Mouse (Mus musculus) C2C12 (cell line): ENCODE data around the gene Adam26b. TPM values are rescaled to one million over a fixed set of nuclear protein-coding genes. Genes with fewer than 3 reads are reported as not detected.
"Not testable (repeated sequence)": the region's sequence is repeated elsewhere in the genome, so short reads cannot be mapped to it uniquely, and the experiment has no call there.

Experiments used
- H3K27me3 ChIP-seq: one replicate; pipeline ENCODE4 v1.6.1; 2011; ENCODE audit not compliant: control insufficient read depth, insufficient read depth, insufficient read length
- H3K36me3 ChIP-seq: one replicate; pipeline ENCODE4 v1.6.1; 2011; ENCODE audit not compliant: control insufficient read depth, insufficient read depth
- H3K4me3 ChIP-seq: one replicate; pipeline ENCODE4 v1.5.1; 2011; ENCODE audit warnings: mild to moderate bottlenecking, control low read depth; ENCODE audit not compliant: poor library complexity, insufficient read depth, severe bottlenecking
- H3K79me2 ChIP-seq: one replicate; pipeline ENCODE4 v1.6.1; 2011; ENCODE audit not compliant: control insufficient read depth, insufficient read depth
- H3K79me3 ChIP-seq: one replicate; pipeline ENCODE4 v1.6.1; 2011; ENCODE audit warnings: low read depth, control low read depth
- H3ac ChIP-seq: one replicate; pipeline ENCODE3; 2011; ENCODE audit warnings: low read depth; ENCODE audit not compliant: control insufficient read depth, insufficient read length
- long read RNA-seq, 2 experiments: library from polyadenylated mRNA; unstranded; transcript quantifications; one replicate each; pipeline ENCODE4 v2.0.0; 2019 to 2020
- polyA plus RNA-seq: library from polyadenylated mRNA; unstranded; fragments of >200 nt; fragmentation: generic; extraction: Trizol; gene quantifications from one replicate; pipeline ENCODE4 v1.2.1, GENCODE M21; 2012; ENCODE audit warnings: missing spikeins

Gene Adam26b
- not detected for polyA plus RNA-seq
- long read RNA-seq, experiment 1, result 0 reads
- long read RNA-seq, experiment 2, result 0 reads

DNA sequence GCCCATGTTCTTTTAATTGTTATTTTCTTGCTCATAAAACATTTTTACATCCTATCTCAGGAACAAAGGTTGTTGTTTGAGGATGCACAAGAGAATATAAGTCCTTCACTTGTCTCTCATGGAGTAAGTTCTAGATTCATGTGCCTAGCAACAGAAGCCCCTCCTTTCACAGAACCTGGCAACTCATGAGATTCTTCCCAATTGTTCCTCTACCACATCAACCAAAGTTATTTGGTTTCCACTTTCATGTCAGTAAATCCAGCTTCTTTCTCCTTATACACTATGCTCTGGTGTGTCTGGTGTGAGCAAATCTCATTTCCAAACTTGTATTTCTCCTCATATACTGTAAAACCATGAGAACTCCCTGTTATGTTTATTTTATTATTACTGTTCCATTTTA, at the start of gene Adam26b:
TSS of gene Adam26b (minus strand) at position 101 of the 400 bp plus-strand sequence.
- H3K79me2 ChIP-seq, result not testable (repeated sequence)

GRCm38 (mm10) chr8:43576607-43577006, 48.7 kb upstream of the Adam26b start, which contains the start of gene Adam26a:
Gene Adam26a, minus strand, starts transcription at chr8:43576707.
- not testable (repeated sequence) for H3K36me3 ChIP-seq, H3K27me3 ChIP-seq, H3K4me3 ChIP-seq, H3ac ChIP-seq, H3K79me2 ChIP-seq, H3K79me3 ChIP-seq

More for the DNA sequence above, at the start of gene Adam26b:
- H3ac ChIP-seq, H3K36me3 ChIP-seq, H3K27me3 ChIP-seq, H3K4me3 ChIP-seq, H3K79me3 ChIP-seq: not testable (repeated sequence)

Other genes starting within 250 kb of the Adam26b start
- not detected for gene Zfp42, start 221.1 kb downstream of the Adam26b start, polyA plus RNA-seq
- gene Adam26a, start 48.6 kb upstream of the Adam26b start, polyA plus RNA-seq, result not detected
- not detected for gene Gm5346, start 99.2 kb upstream of the Adam26b start, polyA plus RNA-seq
- not detected for gene Adam34, start 181.9 kb upstream of the Adam26b start, polyA plus RNA-seq